24 mouse cellular contexts compared by ENCODE assay signal in the genomic region with DNA sequence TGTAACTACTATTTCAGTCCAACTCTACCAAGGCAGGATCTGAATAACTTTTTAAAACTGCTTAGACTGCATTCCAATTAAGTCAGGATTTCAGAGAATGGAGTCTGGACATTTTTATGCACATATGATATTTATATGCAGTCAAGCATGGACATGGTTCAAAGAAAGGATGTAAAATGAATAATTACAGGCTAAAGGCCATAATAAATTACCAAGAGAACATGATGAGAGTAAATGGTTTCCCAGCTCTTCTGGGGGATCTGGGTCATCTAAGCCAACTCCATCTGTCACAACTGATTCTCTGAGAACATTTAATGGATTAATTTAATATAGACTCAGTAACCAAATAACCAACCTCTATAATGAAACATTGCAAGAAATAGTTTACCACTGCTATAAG.
A peak's percentile ranks its signal among the peaks of the same experiment; 100 is the strongest.
DNase-seq lines count a peak whose midpoint lies in the region; ATAC-seq and TF ChIP-seq lines count a peak whose summit lies in the region.
"Had no signal": no experiment of that assay in that cellular context is flagged by ENCODE, and none has a peak within 500 bp of the region (broad histone marks: within the 10 kb centered on the region; RNA-seq: fewer than 3 reads in every experiment).

No protein-coding gene starts in this region.

- no peaks in the 10 kb centered on the region for H3K9me3 ChIP-seq in kidney, embryonic 15.5 days (replicated peaks)
- H3K9me3 ChIP-seq in kidney, embryonic 14.5 days (ENCODE audit: control insufficient read depth, low read length), result no peaks in the 10 kb centered on the region
- H3K9me3 ChIP-seq in kidney, postnatal 0 days (replicated peaks; ENCODE audit: low read length), result no peaks in the 10 kb centered on the region
- H3K9me3 ChIP-seq: embryonic facial prominence, embryonic 10.5 days; embryonic facial prominence, embryonic 12.5 days; forebrain, embryonic 13.5 days; forebrain, embryonic 15.5 days had no signal

- H3K27ac ChIP-seq in kidney, embryonic 15.5 days, result no peak overlapping the region
- H3K27ac ChIP-seq in kidney, embryonic 14.5 days (ENCODE audit: low read depth, low read length), result no peak overlapping the region
- H3K27ac ChIP-seq in kidney, postnatal 0 days, result 0 out of 2 replicates have a peak overlapping the region, but pooled peaks have one; percentile 56
- H3K27ac ChIP-seq: embryonic facial prominence, embryonic 10.5 days; embryonic facial prominence, embryonic 12.5 days; forebrain, embryonic 13.5 days; forebrain, embryonic 15.5 days had no signal

- no peaks in the 10 kb centered on the region for H3K36me3 ChIP-seq in kidney, embryonic 15.5 days
- no peaks in the 10 kb centered on the region for H3K36me3 ChIP-seq in kidney, embryonic 14.5 days (ENCODE audit: control insufficient read depth, insufficient read depth, low read length)
- no peaks in the 10 kb centered on the region for H3K36me3 ChIP-seq in kidney, postnatal 0 days (ENCODE audit: insufficient read depth, low read length)
- H3K36me3 ChIP-seq: embryonic facial prominence, embryonic 10.5 days; embryonic facial prominence, embryonic 12.5 days; forebrain, embryonic 15.5 days; G1E had no signal

- H3K4me2 ChIP-seq in kidney, embryonic 15.5 days, result no peak overlapping the region
- H3K4me2 ChIP-seq in kidney, embryonic 14.5 days (replicated peaks; ENCODE audit: low read depth, low read length), result no peak overlapping the region
- H3K4me2 ChIP-seq in kidney, postnatal 0 days (ENCODE audit: low read length), result no peak overlapping the region
- H3K4me2 ChIP-seq: embryonic facial prominence, embryonic 12.5 days; forebrain, embryonic 13.5 days; forebrain, embryonic 15.5 days had no signal

- no peak overlapping the region for H3K9ac ChIP-seq in kidney, embryonic 15.5 days
- no peak overlapping the region for H3K9ac ChIP-seq in kidney, embryonic 14.5 days (ENCODE audit: low read depth, low read length)
- no peak overlapping the region for H3K9ac ChIP-seq in kidney, postnatal 0 days (ENCODE audit: low read depth, low read length)
- H3K9ac ChIP-seq: embryonic facial prominence, embryonic 12.5 days; forebrain, embryonic 13.5 days; forebrain, embryonic 15.5 days had no signal

- H3K4me1 ChIP-seq in kidney, embryonic 15.5 days, result peaks cover 11% of the 10 kb centered on the region
- 0 out of 2 replicates have a peak, but pooled peaks cover 5% of the 10 kb centered on the region for H3K4me1 ChIP-seq in kidney, embryonic 14.5 days (ENCODE audit: control insufficient read depth, insufficient read depth, low read length)
- peaks cover 7% of the 10 kb centered on the region; the same call in 1 of the 2 replicates for H3K4me1 ChIP-seq in kidney, postnatal 0 days (replicated peaks; ENCODE audit: insufficient read depth, low read length)
- H3K4me1 ChIP-seq: forebrain, embryonic 15.5 days had no signal

- no peak for TF ChIP-seq CTCF in kidney, postnatal 0 days (IDR thresholded peaks at IDR 0.05; ENCODE audit: low read depth)

- no peak overlapping the region for H3K4me3 ChIP-seq in kidney, embryonic 15.5 days (replicated peaks)
- no peak overlapping the region for H3K4me3 ChIP-seq in kidney, embryonic 14.5 days (ENCODE audit: low read length)
- no peak overlapping the region for H3K4me3 ChIP-seq in kidney, postnatal 0 days (replicated peaks; ENCODE audit: low read depth, low read length)
- H3K4me3 ChIP-seq: embryonic facial prominence, embryonic 10.5 days; embryonic facial prominence, embryonic 12.5 days; forebrain, embryonic 13.5 days; forebrain, embryonic 15.5 days had no signal

- peak; percentile 82 for DNase-seq in kidney, postnatal 0 days (ENCODE audit: low spot score)
- no peak for DNase-seq in kidney, adult 18-20 months
- DNase-seq in retina, embryonic 14.5 days (ENCODE audit: low spot score), result peak; percentile 12
- DNase-seq in retina, postnatal 1 day, result no peak
- DNase-seq: adrenal gland, adult 8-10 months; adrenal gland, postnatal 14 days; adrenal gland, postnatal 36 days; B cell, adult 2 months; cerebellum, adult 11-12 months; cerebellum, adult 2 months; cerebellum, adult 9-10 months; cerebellum, postnatal 10 days; cerebellum, postnatal 25 days had no signal

- no peaks in the 10 kb centered on the region for H3K27me3 ChIP-seq in kidney, embryonic 15.5 days
- H3K27me3 ChIP-seq in kidney, embryonic 14.5 days (ENCODE audit: control insufficient read depth, insufficient read depth, low read length), result no peaks in the 10 kb centered on the region
- H3K27me3 ChIP-seq in kidney, postnatal 0 days (ENCODE audit: insufficient read depth, low read length), result no peaks in the 10 kb centered on the region
- H3K27me3 ChIP-seq: CH12.LX; embryonic facial prominence, embryonic 12.5 days; forebrain, embryonic 13.5 days; forebrain, embryonic 15.5 days; Patski had no signal

- peak; percentile 63; the same call in 1 of the 2 replicates for ATAC-seq in kidney, embryonic 15.5 days (replicated peaks; ENCODE audit: low FRiP score)
- ATAC-seq in kidney, embryonic 14.5 days (ENCODE audit: low FRiP score, low TSS enrichment), result no peak; the same call in 1 of the 2 replicates
- no peak; the same call in 1 of the 2 replicates for ATAC-seq in kidney, postnatal 0 days (replicated peaks; ENCODE audit: low FRiP score, low read depth)
- ATAC-seq: activated CD4-positive, CD25-positive, alpha-beta regulatory T cell, adult 4 months; CD4-positive, CD25-positive, alpha-beta regulatory T cell, adult 4 months; forebrain, embryonic 13.5 days; forebrain, embryonic 15.5 days; Patski had no signal

Comparison
In these comparisons a context has a peak if more than half of its experiments do, and no peak if none do; other contexts are left out.
1. DNase-seq: peak in kidney, postnatal 0 days (single experiment) and retina, embryonic 14.5 days (single experiment); none in kidney, adult 18-20 months (single experiment) and retina, postnatal 1 day (single experiment).